Mouse (Mus musculus) heart, adult 2 months (tissue): ENCODE data around the gene Nop9.

ENCODE experiments used
- CTCF ChIP-seq: fragments of 200-600 bp; IDR thresholded peaks from 2 replicates; pipeline ENCODE4 v1.8.1; 2022; ENCODE audit warnings: antibody characterized with exemption, mild to moderate bottlenecking, moderate library complexity
- POLR2A ChIP-seq: fragments of 200-500 bp; IDR thresholded peaks from 2 replicates; pipeline ENCODE4 v1.6.1; 2011; ENCODE audit warnings: mild to moderate bottlenecking, low read depth, low read length, control low read depth; ENCODE audit not compliant: insufficient read depth

DNA sequence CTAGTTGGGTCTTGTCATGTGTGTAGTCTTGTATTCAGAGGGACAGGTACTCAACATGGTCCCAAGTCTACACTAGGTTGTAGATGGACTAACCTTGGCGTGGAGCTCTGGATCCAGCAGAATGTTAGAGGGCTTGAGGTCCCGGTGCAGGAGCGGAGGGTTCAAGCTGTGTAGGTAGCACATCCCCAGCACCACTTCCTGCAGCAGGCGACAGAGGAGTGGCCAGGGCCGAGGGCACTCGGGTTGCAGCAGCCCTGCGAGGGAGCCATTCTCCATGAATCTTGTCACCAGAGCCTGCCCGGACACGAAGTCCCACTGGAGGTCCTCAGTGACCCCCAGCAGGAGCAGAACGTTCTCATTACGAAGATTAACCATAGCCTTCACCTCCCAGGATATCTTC is 42.2 kb downstream of the Nop9 start:
- TF ChIP-seq CTCF (no peak), POLR2A (no peak)
